Mouse (Mus musculus): ENCODE results near the gene Olfr599. TPM values are rescaled to one million over a fixed set of nuclear protein-coding genes. Genes with fewer than 3 reads are reported as not detected.

The Olfr599 gene
- polyA plus RNA-seq (2017; shearing (Covaris generic)), result not detected

GRCm38 (mm10) chr7:103335617-103336016 is at the start of gene Olfr599:
TSS of gene Olfr599 (plus strand) at chr7:103335917.

GRCm38 (mm10) chr7:103305348-103305747 is 30.4 kb upstream of the Olfr599 start, which contains the start of gene Olfr596:
TSS of gene Olfr596 (plus strand) at chr7:103305648.

GRCm38 (mm10) chr7:103316015-103316414 is 19.7 kb upstream of the Olfr599 start, which contains the start of gene Olfr597:
TSS of gene Olfr597 (plus strand) at chr7:103316315.

GRCm38 (mm10) chr7:103323268-103323667 is 12.4 kb upstream of the Olfr599 start, which contains the start of gene Olfr598:
TSS of gene Olfr598 (plus strand) at chr7:103323568.

GRCm38 (mm10) chr7:103349569-103349968 is 13.9 kb downstream of the Olfr599 start, which contains the start of gene Olfr600:
TSS of gene Olfr600 (minus strand) at chr7:103349669.

GRCm38 (mm10) chr7:103362555-103362954 is 26.8 kb downstream of the Olfr599 start, which contains the start of gene Olfr601:
TSS of gene Olfr601 (minus strand) at chr7:103362655.

GRCm38 (mm10) chr7:103386077-103386476 is 50.4 kb downstream of the Olfr599 start, which contains the start of gene Olfr603:
TSS of gene Olfr603 (minus strand) at chr7:103386177.

Other genes with a start within 250 kb of the Olfr599 start
- gene Olfr585, start 238.2 kb upstream of the Olfr599 start, polyA plus RNA-seq (2017; shearing (Covaris generic)), result not detected
- not detected for gene Olfr586, start 210.3 kb upstream of the Olfr599 start, polyA plus RNA-seq (2017; shearing (Covaris generic))
- not detected for gene Olfr588-ps1, start 195.0 kb upstream of the Olfr599 start, polyA plus RNA-seq (2017; shearing (Covaris generic))
- gene Olfr589, start 179.6 kb upstream of the Olfr599 start, polyA plus RNA-seq (2017; shearing (Covaris generic)), result not detected
- not detected for gene Olfr591, start 157.6 kb upstream of the Olfr599 start, polyA plus RNA-seq (2017; shearing (Covaris generic))
- not detected for gene Olfr592, start 151.1 kb upstream of the Olfr599 start, polyA plus RNA-seq (2017; shearing (Covaris generic))
- gene Olfr593, start 124.1 kb upstream of the Olfr599 start, polyA plus RNA-seq (2017; shearing (Covaris generic)), result not detected
- gene Olfr594, start 118.9 kb upstream of the Olfr599 start, polyA plus RNA-seq (2017; shearing (Covaris generic)), result not detected
- gene Usp17ld, start 83.4 kb upstream of the Olfr599 start, polyA plus RNA-seq (2017; shearing (Covaris generic)), result not detected
- not detected for gene Olfr596, start 30.3 kb upstream of the Olfr599 start, polyA plus RNA-seq (2017; shearing (Covaris generic))
- not detected for gene Olfr597, start 19.6 kb upstream of the Olfr599 start, polyA plus RNA-seq (2017; shearing (Covaris generic))
- not detected for gene Olfr598, start 12.3 kb upstream of the Olfr599 start, polyA plus RNA-seq (2017; shearing (Covaris generic))
- not detected for gene Olfr600, start 13.8 kb downstream of the Olfr599 start, polyA plus RNA-seq (2017; shearing (Covaris generic))
- gene Olfr601, start 26.7 kb downstream of the Olfr599 start, polyA plus RNA-seq (2017; shearing (Covaris generic)), result not detected
- not detected for gene Olfr603, start 50.3 kb downstream of the Olfr599 start, polyA plus RNA-seq (2017; shearing (Covaris generic))
- gene Usp17lc, start 79.2 kb downstream of the Olfr599 start, polyA plus RNA-seq (2017; shearing (Covaris generic)), result not detected
- not detected for gene Olfr605, start 109.5 kb downstream of the Olfr599 start, polyA plus RNA-seq (2017; shearing (Covaris generic))
- gene Olfr606, start 113.1 kb downstream of the Olfr599 start, polyA plus RNA-seq (2017; shearing (Covaris generic)), result not detected
- gene Olfr607, start 128.2 kb downstream of the Olfr599 start, polyA plus RNA-seq (2017; shearing (Covaris generic)), result 0.13 TPM
- not detected for gene Olfr608, start 134.0 kb downstream of the Olfr599 start, polyA plus RNA-seq (2017; shearing (Covaris generic))
- not detected for gene Olfr609, start 162.1 kb downstream of the Olfr599 start, polyA plus RNA-seq (2017; shearing (Covaris generic))
- gene Olfr610, start 176.2 kb downstream of the Olfr599 start, polyA plus RNA-seq (2017; shearing (Covaris generic)), result not detected
- not detected for gene Olfr611, start 184.9 kb downstream of the Olfr599 start, polyA plus RNA-seq (2017; shearing (Covaris generic))
- gene Olfr612, start 206.8 kb downstream of the Olfr599 start, polyA plus RNA-seq (2017; shearing (Covaris generic)), result not detected
- gene Olfr613, start 212.2 kb downstream of the Olfr599 start, polyA plus RNA-seq (2017; shearing (Covaris generic)), result 0.05 TPM
- not detected for gene Olfr615, start 220.2 kb downstream of the Olfr599 start, polyA plus RNA-seq (2017; shearing (Covaris generic))
- gene Olfr616, start 233.2 kb downstream of the Olfr599 start, polyA plus RNA-seq (2017; shearing (Covaris generic)), result not detected
- gene Olfr617, start 237.1 kb downstream of the Olfr599 start, polyA plus RNA-seq (2017; shearing (Covaris generic)), result not detected